Mouse (Mus musculus) spleen, adult 2 months (tissue): ENCODE data around the gene Pdcd11. TPM values are rescaled to one million over a fixed set of nuclear protein-coding genes. Genes with fewer than 3 reads are reported as not detected.

ENCODE experiments used
- DNase-seq, 2 experiments: peaks; one replicate each; pipeline versions ENCODE4 v3.0.0 to v3.0.0-alpha.2; 2012 to 2021; ENCODE audit warnings: low spot score in 2 of 2, low read depth in 1 of 2
- H3K27ac ChIP-seq: fragments of 200-500 bp; 2 replicates; pipeline ENCODE4 v1.5.1; 2012; ENCODE audit warnings: low read length, inconsistent platforms; ENCODE audit not compliant: insufficient read depth
- H3K27me3 ChIP-seq: fragments of 200-500 bp; 2 replicates; pipeline ENCODE4 v1.6.1; 2012; ENCODE audit warnings: mild to moderate bottlenecking, moderate library complexity, low read length, inconsistent platforms; ENCODE audit not compliant: control insufficient read depth, insufficient read depth
- H3K36me3 ChIP-seq: fragments of 200-500 bp; 2 replicates; pipeline ENCODE4 v1.6.1; 2012; ENCODE audit warnings: mild to moderate bottlenecking, low read length, inconsistent platforms; ENCODE audit not compliant: control insufficient read depth, insufficient read depth
- H3K4me1 ChIP-seq: fragments of 200-500 bp; 2 replicates; pipeline ENCODE4 v1.6.1; 2011; ENCODE audit warnings: inconsistent platforms; ENCODE audit not compliant: control insufficient read depth, insufficient read depth, insufficient read length
- H3K4me3 ChIP-seq: fragments of 200-500 bp; 2 replicates; pipeline ENCODE4 v1.5.1; 2011; ENCODE audit warnings: mild to moderate bottlenecking, inconsistent platforms; ENCODE audit not compliant: insufficient read depth, insufficient read length; ENCODE audit errors: extremely low read depth
- CTCF ChIP-seq: fragments of 200-500 bp; IDR thresholded peaks from 2 replicates; pipeline ENCODE4 v1.5.1; 2011; ENCODE audit warnings: mild to moderate bottlenecking, inconsistent platforms; ENCODE audit not compliant: insufficient read depth, insufficient read length, insufficient replicate concordance; ENCODE audit errors: extremely low read depth
- POLR2A ChIP-seq: fragments of 200-500 bp; IDR thresholded peaks from 2 replicates; pipeline ENCODE4 v1.6.1; 2011; ENCODE audit warnings: low read depth, low read length, inconsistent platforms
- WGBS: fragments of 180-500 bp; shearing (Covaris S2); methylation state at CpG from one replicate; pipeline ENCODE4 v1.1.7; 2018; 5-methylcytosine and 5-hydroxymethylcytosine counted together
- polyA plus RNA-seq: library from polyadenylated mRNA; depleted of rRNA; stranded (reverse); fragments of >200 nt; gene quantifications from 2 replicates; pipeline ENCODE4 v1.2.3, GENCODE M21; 2012; rRNA removed

Pdcd11 gene
- 9.6 and 9.7 TPM in 2 replicates for polyA plus RNA-seq

DNA sequence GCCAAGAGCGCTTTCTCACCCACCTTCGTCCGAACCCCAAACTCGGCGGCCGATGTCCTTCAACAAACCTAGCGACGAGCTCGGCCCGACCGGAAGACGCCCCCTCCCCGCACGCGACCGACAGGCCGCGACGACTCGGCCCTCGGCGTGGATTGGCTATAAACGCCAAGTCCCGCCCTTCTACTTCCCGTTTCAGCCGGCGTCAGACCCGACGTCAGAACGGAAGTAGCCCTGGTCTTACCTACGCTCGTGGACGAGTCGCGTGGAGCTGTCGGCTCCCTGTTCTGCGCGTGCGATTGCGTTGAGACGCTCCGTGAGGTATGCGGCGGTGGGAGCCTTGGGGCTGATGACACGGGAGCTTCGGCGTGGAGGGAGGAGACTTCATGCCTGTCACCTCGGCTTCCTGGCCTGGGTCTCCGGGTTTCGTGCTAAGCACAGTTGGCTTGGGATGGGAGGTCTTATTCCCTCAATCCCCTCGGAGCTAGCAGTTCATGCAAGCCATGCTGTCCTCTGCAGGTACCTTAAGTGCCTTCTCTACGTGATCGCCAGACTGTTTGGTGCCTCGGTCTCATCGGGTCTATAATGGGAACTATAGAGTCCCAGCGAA is at the start of gene Pdcd11, which contains the start of gene Usmg5:
Pdcd11 (plus strand) TSS at position 219 of the 607 bp plus-strand sequence.
Usmg5 (minus strand) TSS at position 98 of the 607 bp plus-strand sequence.
- WGBS: under 1% methylated on average over 55 of the region's 56 CpGs
- no peak for TF ChIP-seq CTCF
- TF ChIP-seq POLR2A: peak; percentile 70; the same call in 1 of the 2 replicates
- DNase-seq: peak; percentile 90 to 95
- Histone ChIP-seq H3K27me3 (no peaks in the 10 kb centered on the region), H3K27ac (peak within 1 kb of the TSS; percentile 65), H3K4me1 (peaks cover 2% of the 10 kb centered on the region; the same call in 1 of the 2 replicates), H3K36me3 (peaks cover 7% of the 10 kb centered on the region), H3K4me3 (peak within 1 kb of the TSS; percentile 77)

DNA sequence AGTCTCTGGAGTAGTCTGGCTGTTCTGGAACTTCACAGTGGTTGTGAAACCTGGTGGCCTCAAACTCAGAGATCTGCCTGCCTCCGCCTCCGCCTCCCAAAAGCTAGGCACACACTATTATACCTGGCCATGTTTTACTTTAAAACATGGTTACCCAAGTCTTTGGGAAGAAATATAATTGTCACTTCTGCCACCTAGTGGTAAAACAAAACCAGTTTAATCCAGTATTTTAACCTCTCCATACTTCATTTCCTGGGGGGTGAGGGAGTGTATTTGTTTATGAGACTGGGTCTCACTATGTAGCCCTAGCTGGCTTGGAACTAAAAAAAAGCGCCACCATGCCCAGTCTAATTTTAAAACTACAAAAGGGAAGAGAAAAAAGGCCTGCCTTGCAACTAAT is 47.0 kb upstream of the Pdcd11 start:
- H3K27ac ChIP-seq: no peak overlapping the region
- WGBS: 78% methylated on average over 3 of the region's 3 CpGs
- no peaks in the 10 kb centered on the region for H3K4me1 ChIP-seq
- TF ChIP-seq CTCF (no peak), POLR2A (no peak)
- DNase-seq: no peak
- peaks cover 11% of the 10 kb centered on the region for H3K36me3 ChIP-seq
- H3K27me3 ChIP-seq: no peaks in the 10 kb centered on the region
- H3K4me3 ChIP-seq: no peak overlapping the region

DNA sequence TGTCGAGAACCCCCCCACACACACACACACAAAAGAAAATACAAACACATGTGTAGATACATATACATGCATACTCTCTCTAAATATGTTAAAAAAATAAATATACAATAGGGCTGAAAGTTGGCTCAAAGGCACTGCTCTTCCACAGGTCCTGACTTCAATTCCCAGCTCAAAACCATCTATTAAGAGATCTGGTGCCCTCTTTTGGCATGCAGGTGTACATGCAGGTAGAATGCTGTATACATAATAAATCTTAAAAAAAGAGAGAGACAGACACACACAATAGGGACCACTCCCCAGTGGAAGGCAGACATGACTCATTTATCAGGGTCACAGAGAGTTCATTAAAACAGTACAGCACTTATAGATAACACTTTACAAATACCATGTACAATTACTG is 44.2 kb upstream of the Pdcd11 start:
- no peak for TF ChIP-seq CTCF
- no peak for TF ChIP-seq POLR2A
- Histone ChIP-seq H3K27ac (no peak overlapping the region), H3K27me3 (no peaks in the 10 kb centered on the region), H3K36me3 (peaks cover 7% of the 10 kb centered on the region), H3K4me3 (no peak overlapping the region), H3K4me1 (peaks cover 3% of the 10 kb centered on the region; the same call in 1 of the 2 replicates)
- 93% methylated on average over 1 of the region's 1 CpGs for WGBS
- no peak for DNase-seq

DNA sequence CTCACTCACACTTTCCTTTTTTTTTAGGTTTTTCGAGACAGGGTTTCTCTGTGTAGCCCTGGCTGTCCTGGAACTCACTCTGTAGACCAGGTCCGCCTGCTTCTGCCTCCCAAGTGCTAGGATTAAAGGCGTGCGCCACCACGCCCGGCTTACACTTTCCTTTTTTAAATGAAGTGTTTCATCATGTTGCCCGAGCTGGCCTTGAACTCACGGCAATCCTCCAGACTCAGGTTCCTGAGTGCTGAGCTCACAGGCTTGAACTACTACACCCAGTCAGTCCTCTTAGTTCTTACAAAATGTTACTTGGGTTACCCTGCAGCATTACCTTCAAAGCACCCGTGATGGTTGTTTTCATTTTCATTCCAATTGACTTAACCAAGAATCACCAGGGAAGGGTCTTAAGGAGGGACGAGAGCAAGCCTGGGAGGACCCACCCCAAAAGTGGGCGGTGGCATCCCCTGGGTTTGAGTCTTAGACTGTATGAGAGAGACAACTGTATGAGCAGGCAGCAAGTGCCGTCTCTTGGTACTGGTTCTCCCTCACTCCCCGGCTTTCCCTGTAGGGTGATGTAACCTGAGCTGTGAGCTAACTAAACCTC is 43.2 kb upstream of the Pdcd11 start:
- Histone ChIP-seq H3K27me3 (no peaks in the 10 kb centered on the region), H3K27ac (no peak overlapping the region), H3K36me3 (peaks cover 7% of the 10 kb centered on the region), H3K4me3 (no peak overlapping the region), H3K4me1 (peaks cover 3% of the 10 kb centered on the region; the same call in 1 of the 2 replicates)
- WGBS: 92% methylated on average over 13 of the region's 13 CpGs
- no peak for DNase-seq
- TF ChIP-seq POLR2A (no peak), CTCF (no peak)

DNA sequence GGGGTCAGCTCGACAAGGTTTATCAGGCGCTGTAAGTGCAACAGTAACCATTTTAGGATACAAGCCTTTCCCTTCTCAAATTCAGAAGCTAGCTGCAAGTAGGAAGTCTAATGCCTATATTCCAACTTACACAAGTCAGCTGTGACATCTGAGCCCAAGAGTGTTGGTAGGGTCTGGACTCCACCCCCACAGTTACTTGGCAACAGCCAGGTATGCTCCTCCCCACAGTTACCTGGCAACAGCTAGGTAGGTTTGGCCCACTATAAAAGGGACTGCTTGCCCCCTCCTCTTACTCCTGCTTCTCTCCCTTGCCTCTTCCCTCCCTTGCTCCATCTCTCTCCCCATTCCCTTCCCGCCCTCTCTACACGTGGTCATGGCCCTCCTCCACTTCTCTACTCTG is 41.5 kb upstream of the Pdcd11 start:
- TF ChIP-seq CTCF (no peak), POLR2A (no peak)
- H3K27ac ChIP-seq: no peak overlapping the region
- peaks cover 3% of the 10 kb centered on the region; the same call in 1 of the 2 replicates for H3K4me1 ChIP-seq
- peaks cover 7% of the 10 kb centered on the region for H3K36me3 ChIP-seq
- DNase-seq: no peak
- H3K4me3 ChIP-seq: no peak overlapping the region
- H3K27me3 ChIP-seq: no peaks in the 10 kb centered on the region
- WGBS: 80% methylated on average over 4 of the region's 4 CpGs

DNA sequence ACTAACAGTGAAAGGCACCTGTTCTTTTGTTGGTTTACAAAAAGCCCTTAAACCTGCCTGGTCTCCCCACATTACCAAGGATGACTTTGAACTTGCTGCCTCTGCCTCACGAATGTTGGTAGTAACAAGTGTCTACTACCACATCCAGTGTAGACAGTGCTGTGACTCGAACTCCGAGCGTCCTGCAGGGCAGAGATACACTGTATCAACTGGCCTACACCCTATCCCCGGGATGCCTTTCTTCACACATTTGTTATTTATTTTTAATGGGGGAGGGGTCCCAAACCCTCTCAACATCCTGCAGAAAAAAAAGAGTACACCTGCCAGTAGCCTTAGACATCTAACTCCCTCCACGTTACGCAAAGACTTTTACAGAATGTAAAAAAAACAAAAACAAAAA is 40.7 kb upstream of the Pdcd11 start:
- DNase-seq: no peak
- TF ChIP-seq CTCF: no peak
- no peak for TF ChIP-seq POLR2A
- peak overlapping the region; percentile 87; the same call in 1 of the 2 replicates for H3K4me3 ChIP-seq

More for the DNA sequence above, 40.7 kb upstream of the Pdcd11 start:
- peaks cover 3% of the 10 kb centered on the region; the same call in 1 of the 2 replicates for H3K4me1 ChIP-seq
- H3K27me3 ChIP-seq: no peaks in the 10 kb centered on the region
- 12% methylated on average over 7 of the region's 7 CpGs for WGBS
- H3K27ac ChIP-seq: no peak overlapping the region
- peaks cover 7% of the 10 kb centered on the region for H3K36me3 ChIP-seq
